Mouse (Mus musculus): Measurements from ENCODE around the gene Cacna1b.

Cacna1b gene
- long read RNA-seq, experiment 1, partial matches to known transcripts, result 1 of 4 reads
- long read RNA-seq, experiment 1, other reads (novel, unspliced or antisense), result 3 of 4 reads
- long read RNA-seq, experiment 2, partial matches to known transcripts, result 1 of 1 reads
- long read RNA-seq, experiment 2, other reads (novel, unspliced or antisense), result 0 of 1 reads

- intact Hi-C loops (cut with DNase I), result no loop called here
These were observed at the start of gene Cacna1b for GRCm38 (mm10) chr2:24763115-24763557. Gene Cacna1b (minus strand): TSS chr2:24763152.

GRCm38 (mm10) chr2:24809746-24810145 is 46.8 kb upstream of the Cacna1b start:
- intact Hi-C loops (cut with DNase I), result no loop called here

DNA sequence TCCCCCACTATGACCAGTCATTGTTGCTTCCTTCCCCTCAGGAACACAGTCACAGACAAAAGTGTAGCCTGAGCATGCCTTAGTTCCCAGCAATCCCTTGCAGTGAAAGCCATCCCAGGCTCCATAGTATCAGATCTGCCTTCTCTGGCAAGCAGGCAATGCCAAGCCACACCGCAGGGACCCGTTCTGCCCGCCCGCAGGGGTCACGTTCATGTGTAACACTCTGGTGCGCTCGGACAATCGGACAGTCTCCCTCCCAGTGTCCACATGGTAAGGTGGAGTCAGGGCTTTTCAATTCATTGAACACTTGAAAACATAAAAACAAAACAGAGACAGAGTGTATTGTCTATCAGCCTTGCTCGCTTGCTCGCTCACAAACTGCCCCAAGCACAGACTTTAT is 44.7 kb upstream of the Cacna1b start:
- intact Hi-C loops (cut with DNase I), result no loop called here

GRCm38 (mm10) chr2:24807036-24807435 is 44.1 kb upstream of the Cacna1b start:
- intact Hi-C loops (cut with DNase I), result no loop called here

DNA sequence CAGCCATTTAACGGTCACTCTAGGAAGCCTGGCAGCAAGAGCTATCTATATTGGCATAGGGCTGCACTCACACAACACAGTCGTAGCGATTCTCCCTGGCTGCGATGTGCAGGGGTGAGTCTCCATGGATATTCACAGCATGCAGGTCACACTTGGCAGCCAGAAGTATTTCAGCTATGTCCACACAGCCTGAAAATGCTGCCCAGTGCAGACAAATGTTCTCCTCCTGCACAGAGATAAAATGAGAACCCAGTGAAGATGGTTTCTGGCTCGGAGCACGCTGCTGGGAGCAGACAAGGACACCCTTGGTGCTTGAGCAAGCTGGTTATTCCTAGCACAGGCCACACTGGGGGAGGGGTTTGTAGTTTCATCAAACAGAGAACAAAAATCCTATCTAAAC is 43.2 kb upstream of the Cacna1b start:
- intact Hi-C loops (cut with DNase I), result no loop called here

DNA sequence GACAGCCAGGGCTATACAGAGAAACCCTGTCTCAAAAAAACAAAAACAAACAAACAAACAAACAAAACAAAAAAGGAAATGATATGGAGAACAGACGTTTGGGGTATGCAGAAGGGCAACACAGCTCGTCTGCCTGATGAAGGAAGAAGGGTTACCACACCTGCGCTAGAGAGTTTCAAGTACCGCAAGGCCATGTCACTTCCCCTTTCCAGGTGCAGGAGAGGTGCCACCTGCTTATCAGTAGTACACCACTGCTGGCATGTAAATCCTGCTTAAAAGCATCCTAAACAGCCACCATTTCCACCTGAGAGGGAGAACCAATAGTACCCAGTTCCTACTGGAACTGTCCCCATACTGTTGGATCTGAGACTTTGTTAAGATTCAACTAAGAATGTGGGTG is 42.7 kb upstream of the Cacna1b start:
- intact Hi-C loops (cut with DNase I), result no loop called here

GRCm38 (mm10) chr2:24796833-24797457 is 34.0 kb upstream of the Cacna1b start:
- intact Hi-C loops (cut with DNase I), result no loop called here

- intact Hi-C loops (cut with DNase I), result no loop called here
These were observed 24.3 kb upstream of the Cacna1b start for GRCm38 (mm10) chr2:24787250-24787649.

DNA sequence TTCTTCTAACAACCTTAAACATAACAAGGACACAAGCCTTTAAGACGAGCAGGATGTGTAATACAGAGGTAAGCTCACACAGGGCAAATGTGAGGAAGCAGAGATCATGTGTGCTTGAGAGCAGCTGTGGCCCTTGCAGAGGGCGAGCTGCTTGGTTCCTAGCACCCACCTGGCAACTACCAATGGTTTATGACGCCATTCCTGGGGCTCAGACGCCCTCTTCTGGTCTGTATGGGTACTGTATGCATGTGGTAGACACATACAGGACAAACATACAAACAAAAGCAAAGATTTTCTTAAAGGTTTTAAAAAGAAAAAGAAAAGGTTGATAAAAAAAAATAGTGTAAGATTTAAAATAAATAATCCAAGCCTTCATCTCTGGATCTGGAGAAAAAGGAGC is 18.3 kb upstream of the Cacna1b start:
- intact Hi-C loops (cut with DNase I), result no loop called here

GRCm38 (mm10) chr2:24776831-24777230 is 13.9 kb upstream of the Cacna1b start:
- intact Hi-C loops (cut with DNase I), result no loop called here

DNA sequence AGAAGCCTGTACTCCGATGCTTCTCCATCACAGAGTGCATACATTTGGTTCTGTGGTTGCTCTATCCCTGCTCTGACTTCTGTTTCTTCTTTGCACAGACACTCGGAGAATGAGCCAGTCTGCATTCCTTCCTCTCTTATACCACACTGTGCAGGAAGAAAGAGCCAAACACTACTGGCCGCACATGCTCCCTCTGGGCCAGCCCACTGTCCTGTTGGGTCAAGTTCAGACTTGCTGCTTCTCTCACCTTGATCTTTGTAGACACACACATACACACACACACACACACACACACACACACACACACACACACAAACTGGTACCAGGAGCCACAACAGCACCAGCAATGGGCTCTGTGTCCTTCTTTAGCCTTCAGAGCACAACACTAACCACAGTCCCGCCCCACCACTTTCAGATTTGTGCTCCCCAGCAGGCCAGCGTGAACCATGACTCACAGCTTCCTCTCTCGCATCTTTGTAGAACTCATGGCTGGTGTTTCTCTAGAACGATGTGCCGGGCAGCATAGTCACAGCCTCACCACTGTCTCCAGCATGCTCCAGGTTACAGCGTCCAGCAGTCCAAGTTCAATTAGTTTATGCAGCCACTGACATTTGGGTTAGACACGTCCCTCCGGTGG is 13.1 kb upstream of the Cacna1b start:
- intact Hi-C loops (cut with DNase I), result no loop called here

DNA sequence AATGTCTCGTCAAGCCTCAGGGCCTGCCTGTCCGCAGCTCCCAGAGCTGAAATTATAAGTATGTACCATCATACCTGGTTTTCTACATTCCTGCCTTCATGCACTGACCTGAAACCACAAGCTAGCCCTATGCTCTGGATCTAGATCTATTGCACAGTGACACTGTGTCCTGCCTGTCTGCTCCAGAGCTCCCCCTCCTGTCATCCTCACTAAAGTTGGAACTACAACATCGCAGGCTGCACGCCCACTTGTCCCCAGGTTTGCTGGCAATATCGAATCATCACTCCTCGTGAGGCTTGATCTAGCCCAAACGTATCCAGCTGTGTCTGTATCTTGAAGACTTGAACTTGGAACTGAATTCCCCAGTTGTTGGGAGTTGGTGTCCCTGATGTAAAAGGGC is 11.9 kb upstream of the Cacna1b start:
- intact Hi-C loops (cut with DNase I), result no loop called here

GRCm38 (mm10) chr2:24770861-24771260 is 7.9 kb upstream of the Cacna1b start:
- intact Hi-C loops (cut with DNase I), result no loop called here

DNA sequence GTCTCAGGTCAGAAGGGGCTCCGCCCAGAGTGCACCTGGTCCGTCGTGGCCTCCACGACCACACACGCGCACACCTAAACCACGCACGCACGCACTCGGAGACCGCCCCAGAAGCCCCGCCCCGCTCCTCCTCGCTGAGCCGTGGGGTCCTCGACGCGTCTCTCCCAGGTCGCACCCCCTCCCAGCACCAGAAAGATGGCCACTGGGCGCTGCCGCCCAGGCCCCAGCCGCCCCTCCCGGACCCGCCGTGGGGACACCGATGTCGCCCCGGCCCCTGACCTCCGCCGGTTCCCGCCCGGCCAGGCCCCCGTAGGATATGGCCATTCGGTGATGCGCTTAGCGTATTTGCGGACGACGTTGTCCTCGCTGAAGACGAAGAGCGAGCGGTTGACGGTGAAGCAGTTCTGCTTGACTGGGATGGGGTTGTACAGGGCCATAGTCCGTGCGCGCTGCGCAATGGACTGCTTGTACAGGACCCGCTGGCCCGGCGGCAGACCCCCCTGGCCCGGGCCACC is 449 bp downstream of the Cacna1b start:
- intact Hi-C loops (cut with DNase I), result no loop called here

DNA sequence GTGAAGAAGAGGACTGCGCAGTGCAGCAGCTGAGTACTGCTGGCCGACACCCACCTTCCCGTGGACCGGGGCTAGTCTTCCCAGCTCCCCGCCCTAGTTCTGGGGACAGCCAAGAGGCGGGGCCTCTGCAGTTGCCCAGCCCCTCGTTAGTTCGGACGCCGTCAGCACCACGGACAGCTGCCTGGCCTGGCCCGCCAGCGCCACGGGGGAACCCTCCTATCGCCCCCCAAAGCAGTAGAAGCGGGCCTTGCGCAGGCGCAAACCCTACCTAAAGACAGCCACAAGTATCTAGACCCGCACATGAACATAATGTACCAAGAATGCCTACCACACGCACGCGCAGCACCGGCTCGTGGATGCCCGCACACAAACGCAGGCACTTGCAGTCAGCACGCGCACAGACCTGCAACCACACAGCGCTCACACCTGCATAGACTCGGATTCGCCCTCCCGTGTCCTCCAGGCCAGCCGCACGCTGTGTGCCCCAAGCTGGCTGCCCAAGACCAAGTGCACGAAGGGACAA is 968 bp downstream of the Cacna1b start:
- intact Hi-C loops (cut with DNase I), result no loop called here

GRCm38 (mm10) chr2:24755276-24755675 is 7.7 kb downstream of the Cacna1b start:
- intact Hi-C loops (cut with DNase I), result loop anchor here (2.0 kb wide), 1 partner anchor 180 kb away; no protein-coding TSS in a partner anchor

GRCm38 (mm10) chr2:24752599-24752998 is 10.4 kb downstream of the Cacna1b start:
- intact Hi-C loops (cut with DNase I), result no loop called here

DNA sequence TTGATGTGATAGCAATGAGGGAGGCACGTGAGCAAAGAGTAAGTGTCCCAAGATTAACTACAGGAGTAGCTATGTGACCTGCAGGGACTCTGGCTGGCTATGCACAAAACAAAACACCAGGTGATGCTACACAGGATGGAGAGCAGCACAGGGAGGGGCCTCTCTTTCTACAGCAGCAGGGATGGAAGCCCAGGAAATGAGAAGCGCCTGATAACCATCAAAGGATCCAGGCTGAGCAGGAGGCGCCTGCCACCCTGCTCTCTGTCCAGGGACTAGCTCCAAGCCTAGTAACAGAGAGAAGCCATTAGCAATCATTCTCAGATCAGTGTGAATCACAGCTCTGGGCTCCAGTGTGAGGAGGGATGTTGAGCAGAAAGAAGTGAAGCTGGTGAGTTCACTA is 12.9 kb downstream of the Cacna1b start:
- intact Hi-C loops (cut with DNase I), result no loop called here

DNA sequence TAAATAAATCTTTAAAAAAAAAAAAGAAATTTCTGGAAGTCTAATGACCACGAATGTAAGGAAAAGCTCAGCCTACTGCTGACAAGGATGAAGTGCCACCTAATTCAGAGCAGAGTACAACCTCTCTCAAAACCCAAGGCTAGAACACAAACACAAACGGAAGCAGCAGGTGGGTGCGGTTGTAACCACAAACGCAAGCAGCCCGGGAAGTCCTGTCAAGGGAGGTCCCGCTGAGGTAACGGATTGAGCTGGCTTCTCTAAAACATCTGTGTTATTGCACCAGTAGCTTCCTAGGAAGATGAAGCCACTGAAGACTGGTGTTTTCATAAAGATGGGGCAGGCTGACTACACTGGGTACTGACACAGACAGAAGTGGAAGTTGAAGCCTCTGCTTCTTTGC is 15.1 kb downstream of the Cacna1b start:
- intact Hi-C loops (cut with DNase I), result no loop called here

GRCm38 (mm10) chr2:24739701-24740100 is 23.3 kb downstream of the Cacna1b start:
- intact Hi-C loops (cut with DNase I), result no loop called here

DNA sequence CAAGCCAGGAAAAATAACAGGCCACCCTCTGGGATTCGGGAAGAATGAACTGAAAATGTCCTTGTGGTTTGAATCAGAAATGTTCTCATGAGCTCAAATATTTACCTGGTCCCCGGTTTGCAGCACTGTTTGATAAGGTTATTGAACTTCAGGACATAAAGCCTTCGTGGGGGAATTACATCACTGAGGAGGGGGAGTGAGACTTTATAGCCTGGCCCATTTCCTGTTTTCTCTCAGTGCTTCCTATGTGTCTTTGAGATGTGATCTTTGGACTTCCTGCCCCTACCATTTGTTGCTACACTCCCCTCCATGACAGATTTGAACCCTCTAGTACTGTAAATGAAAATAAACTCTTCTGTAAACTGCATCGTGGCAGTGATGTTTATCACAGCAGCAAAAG is 29.8 kb downstream of the Cacna1b start:
- intact Hi-C loops (cut with DNase I), result no loop called here

DNA sequence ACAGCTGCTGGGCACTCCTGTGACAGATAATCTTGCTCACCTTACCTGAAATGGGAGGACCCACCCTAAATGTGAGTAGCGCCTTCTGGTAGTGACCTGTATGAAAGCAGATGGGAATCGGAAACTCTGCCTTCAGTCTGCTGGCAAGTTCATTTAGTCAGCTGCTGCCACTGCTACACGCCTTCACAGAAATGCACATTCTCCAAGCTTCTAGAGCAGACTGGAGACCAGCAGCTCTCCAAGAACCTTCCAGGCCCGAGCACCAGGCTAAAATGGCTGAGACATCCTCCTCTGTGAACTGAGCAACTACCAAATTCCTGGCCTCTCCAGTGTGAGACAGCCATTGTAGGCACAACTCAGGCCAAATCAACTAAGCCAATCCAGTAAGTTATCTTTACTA is 37.1 kb downstream of the Cacna1b start:
- intact Hi-C loops (cut with DNase I), result no loop called here

Data from adrenal gland (tissue).